Mouse (Mus musculus): ENCODE data around the gene Gkn2. TPM values are rescaled to one million over a fixed set of nuclear protein-coding genes. Genes with fewer than 3 reads are reported as not detected.

Gkn2 gene
- not detected in 2 replicates for polyA plus RNA-seq (2015; fragmentation: Nextera tagmentation; extraction: Ambion mirVana)

GRCm38 (mm10) chr6:87373057-87373456, at the start of gene Gkn2:
Gkn2 (plus strand) TSS chr6:87373357.
- H3K4me3 ChIP-seq (ENCODE audit: low read depth, low read length), result no peak within 1 kb of the TSS
- no peak within 1 kb of the TSS for H3K9ac ChIP-seq (ENCODE audit: low read depth, low read length)
- ATAC-seq, result no peak
- no peak within 1 kb of the TSS for H3K27ac ChIP-seq (ENCODE audit: low read length)
- no peaks in the 10 kb centered on the region for H3K9me3 ChIP-seq (replicated peaks; ENCODE audit: control insufficient read depth, low read length, poor library complexity, severe bottlenecking)
- no peaks in the 10 kb centered on the region for H3K27me3 ChIP-seq (ENCODE audit: control insufficient read depth, insufficient read depth, low read depth, low read length)
- no peaks in the 10 kb centered on the region for H3K36me3 ChIP-seq (ENCODE audit: control insufficient read depth, insufficient read depth, low read length)
- WGBS, result 96% methylated on average over 9 of the region's 9 CpGs
- H3K4me2 ChIP-seq (ENCODE audit: low read length), result no peak within 1 kb of the TSS
- H3K4me1 ChIP-seq (ENCODE audit: control insufficient read depth, insufficient read depth, low read length), result no peaks in the 10 kb centered on the region

GRCm38 (mm10) chr6:87323381-87323780, 49.8 kb upstream of the Gkn2 start:
- no peak for ATAC-seq
- Histone ChIP-seq H3K27me3 (ENCODE audit: control insufficient read depth, insufficient read depth, low read depth, low read length) (no peaks in the 10 kb centered on the region), H3K4me3 (ENCODE audit: low read depth, low read length) (no peak overlapping the region)

GRCm38 (mm10) chr6:87326932-87327331, 46.2 kb upstream of the Gkn2 start:
- Histone ChIP-seq H3K27ac (ENCODE audit: low read length) (no peak overlapping the region), H3K4me3 (ENCODE audit: low read depth, low read length) (no peak overlapping the region), H3K9me3 (replicated peaks; ENCODE audit: control insufficient read depth, low read length, poor library complexity, severe bottlenecking) (no peaks in the 10 kb centered on the region), H3K27me3 (ENCODE audit: control insufficient read depth, insufficient read depth, low read depth, low read length) (no peaks in the 10 kb centered on the region), H3K9ac (ENCODE audit: low read depth, low read length) (no peak overlapping the region), H3K4me2 (ENCODE audit: low read length) (no peak overlapping the region), H3K4me1 (ENCODE audit: control insufficient read depth, insufficient read depth, low read length) (no peaks in the 10 kb centered on the region), H3K36me3 (ENCODE audit: control insufficient read depth, insufficient read depth, low read length) (no peaks in the 10 kb centered on the region)
- 94% methylated on average over 2 of the region's 2 CpGs for WGBS
- no peak for ATAC-seq

More at GRCm38 (mm10) chr6:87323381-87323780, 49.8 kb upstream of the Gkn2 start:
- Histone ChIP-seq H3K4me2 (ENCODE audit: low read length) (no peak overlapping the region), H3K9ac (ENCODE audit: low read depth, low read length) (no peak overlapping the region), H3K9me3 (replicated peaks; ENCODE audit: control insufficient read depth, low read length, poor library complexity, severe bottlenecking) (no peaks in the 10 kb centered on the region), H3K36me3 (ENCODE audit: control insufficient read depth, insufficient read depth, low read length) (no peaks in the 10 kb centered on the region), H3K4me1 (ENCODE audit: control insufficient read depth, insufficient read depth, low read length) (no peaks in the 10 kb centered on the region), H3K27ac (ENCODE audit: low read length) (no peak overlapping the region)
- WGBS, result 84% methylated on average over 2 of the region's 2 CpGs

GRCm38 (mm10) chr6:87328265-87329173, 44.6 kb upstream of the Gkn2 start:
- H3K4me1 ChIP-seq (ENCODE audit: control insufficient read depth, insufficient read depth, low read length), result no peaks in the 10 kb centered on the region
- no peaks in the 10 kb centered on the region for H3K9me3 ChIP-seq (replicated peaks; ENCODE audit: control insufficient read depth, low read length, poor library complexity, severe bottlenecking)
- WGBS, result 80% methylated on average over 22 of the region's 22 CpGs
- H3K4me3 ChIP-seq (ENCODE audit: low read depth, low read length), result no peak overlapping the region
- H3K27ac ChIP-seq (ENCODE audit: low read length), result no peak overlapping the region
- no peaks in the 10 kb centered on the region for H3K27me3 ChIP-seq (ENCODE audit: control insufficient read depth, insufficient read depth, low read depth, low read length)
- no peak overlapping the region for H3K9ac ChIP-seq (ENCODE audit: low read depth, low read length)
- H3K36me3 ChIP-seq (ENCODE audit: control insufficient read depth, insufficient read depth, low read length), result no peaks in the 10 kb centered on the region
- no peak for ATAC-seq
- no peak overlapping the region for H3K4me2 ChIP-seq (ENCODE audit: low read length)

GRCm38 (mm10) chr6:87332380-87332779, 40.8 kb upstream of the Gkn2 start:
- Histone ChIP-seq H3K4me2 (ENCODE audit: low read length) (no peak overlapping the region; the same call in 1 of the 2 replicates), H3K36me3 (ENCODE audit: control insufficient read depth, insufficient read depth, low read length) (no peaks in the 10 kb centered on the region), H3K4me1 (ENCODE audit: control insufficient read depth, insufficient read depth, low read length) (peaks cover 10% of the 10 kb centered on the region; the same call in 1 of the 2 replicates), H3K9me3 (replicated peaks; ENCODE audit: control insufficient read depth, low read length, poor library complexity, severe bottlenecking) (no peaks in the 10 kb centered on the region), H3K4me3 (ENCODE audit: low read depth, low read length) (no peak overlapping the region), H3K27ac (ENCODE audit: low read length) (no peak overlapping the region), H3K9ac (ENCODE audit: low read depth, low read length) (no peak overlapping the region), H3K27me3 (ENCODE audit: control insufficient read depth, insufficient read depth, low read depth, low read length) (no peaks in the 10 kb centered on the region)
- 85% methylated on average over 2 of the region's 2 CpGs for WGBS
- ATAC-seq, result no peak

- H3K4me2 ChIP-seq (ENCODE audit: low read length), result peak overlapping the region; percentile 98
Observed at GRCm38 (mm10) chr6:87334361-87335090, 38.6 kb upstream of the Gkn2 start.

GRCm38 (mm10) chr6:87335091-87335934, 37.8 kb upstream of the Gkn2 start, which contains the start of gene Antxr1:
Antxr1 (minus strand) TSS chr6:87335821.
- under 1% methylated on average over 54 of the region's 54 CpGs for WGBS

More at GRCm38 (mm10) chr6:87334361-87335090, 38.6 kb upstream of the Gkn2 start:
- WGBS, result 3% methylated on average over 11 of the region's 11 CpGs
- Histone ChIP-seq H3K4me3 (ENCODE audit: low read depth, low read length) (peak overlapping the region; percentile 73), H3K36me3 (ENCODE audit: control insufficient read depth, insufficient read depth, low read length) (no peaks in the 10 kb centered on the region), H3K27me3 (ENCODE audit: control insufficient read depth, insufficient read depth, low read depth, low read length) (no peaks in the 10 kb centered on the region), H3K4me1 (ENCODE audit: control insufficient read depth, insufficient read depth, low read length) (peaks cover 10% of the 10 kb centered on the region; the same call in 1 of the 2 replicates), H3K9ac (ENCODE audit: low read depth, low read length) (peak overlapping the region; percentile 79), H3K27ac (ENCODE audit: low read length) (no peak overlapping the region), H3K9me3 (replicated peaks; ENCODE audit: control insufficient read depth, low read length, poor library complexity, severe bottlenecking) (no peaks in the 10 kb centered on the region)
- no peak for ATAC-seq

GRCm38 (mm10) chr6:87335935-87336295, 37.2 kb upstream of the Gkn2 start:
- Histone ChIP-seq H3K4me2 (ENCODE audit: low read length) (no peak overlapping the region), H3K27me3 (ENCODE audit: control insufficient read depth, insufficient read depth, low read depth, low read length) (no peaks in the 10 kb centered on the region), H3K4me1 (ENCODE audit: control insufficient read depth, insufficient read depth, low read length) (peaks cover 10% of the 10 kb centered on the region; the same call in 1 of the 2 replicates), H3K9me3 (replicated peaks; ENCODE audit: control insufficient read depth, low read length, poor library complexity, severe bottlenecking) (no peaks in the 10 kb centered on the region), H3K4me3 (ENCODE audit: low read depth, low read length) (no peak overlapping the region), H3K27ac (ENCODE audit: low read length) (no peak overlapping the region), H3K36me3 (ENCODE audit: control insufficient read depth, insufficient read depth, low read length) (no peaks in the 10 kb centered on the region), H3K9ac (ENCODE audit: low read depth, low read length) (no peak overlapping the region)
- peak; percentile 18; the same call in 1 of the 2 replicates for ATAC-seq
- 39% methylated on average over 6 of the region's 6 CpGs for WGBS

More at GRCm38 (mm10) chr6:87335091-87335934, 37.8 kb upstream of the Gkn2 start, which contains the start of gene Antxr1:
- H3K27ac ChIP-seq (ENCODE audit: low read length), result peak within 1 kb of the TSS; percentile 73
- peak within 1 kb of the TSS; percentile 73 for H3K4me3 ChIP-seq (ENCODE audit: low read depth, low read length)
- no peaks in the 10 kb centered on the region for H3K27me3 ChIP-seq (ENCODE audit: control insufficient read depth, insufficient read depth, low read depth, low read length)
- H3K4me2 ChIP-seq (ENCODE audit: low read length), result peak within 1 kb of the TSS; percentile 98
- H3K4me1 ChIP-seq (ENCODE audit: control insufficient read depth, insufficient read depth, low read length), result peaks cover 10% of the 10 kb centered on the region; the same call in 1 of the 2 replicates
- no peaks in the 10 kb centered on the region for H3K9me3 ChIP-seq (replicated peaks; ENCODE audit: control insufficient read depth, low read length, poor library complexity, severe bottlenecking)
- ATAC-seq, result peak; percentile 80
- peak within 1 kb of the TSS; percentile 79 for H3K9ac ChIP-seq (ENCODE audit: low read depth, low read length)
- no peaks in the 10 kb centered on the region for H3K36me3 ChIP-seq (ENCODE audit: control insufficient read depth, insufficient read depth, low read length)
